Mouse (Mus musculus) stomach, postnatal 0 days (tissue): Measurements from ENCODE around the gene Rfk. TPM values are rescaled to one million over a fixed set of nuclear protein-coding genes. Genes with fewer than 3 reads are reported as not detected.

Experiments used
- ATAC-seq: fragments of 200-750 bp; cut with Nextera tagmentation; 2 replicates; pipeline ENCODE4 v1.8.0; 2017; ENCODE audit not compliant: low FRiP score, low TSS enrichment
- DNase-seq: peaks from one replicate; pipeline ENCODE4 v3.0.0-alpha.2; 2016; ENCODE audit warnings: low spot score
- H3K27ac ChIP-seq: fragments of 300-500 bp; sonication (generic); replicated peaks from 2 replicates; pipeline ENCODE4 v1.5.1; 2014; ENCODE audit warnings: mild to moderate bottlenecking, control low read depth
- H3K27me3 ChIP-seq: fragments of 300-500 bp; sonication (generic); 2 replicates; pipeline ENCODE4 v1.6.1; 2014; ENCODE audit warnings: low read length; ENCODE audit not compliant: control insufficient read depth, insufficient read depth
- H3K36me3 ChIP-seq: fragments of 300-500 bp; sonication (generic); 2 replicates; pipeline ENCODE4 v1.6.1; 2014; ENCODE audit warnings: low read length, mixed read lengths; ENCODE audit not compliant: control insufficient read depth, insufficient read depth
- H3K4me1 ChIP-seq: fragments of 300-500 bp; sonication (generic); replicated peaks from 2 replicates; pipeline ENCODE4 v1.6.1; 2014; ENCODE audit warnings: antibody characterized with exemption; ENCODE audit not compliant: control insufficient read depth, insufficient read depth
- H3K4me2 ChIP-seq: fragments of 300-500 bp; sonication (generic); replicated peaks from 2 replicates; pipeline ENCODE4 v1.6.1; 2014; ENCODE audit warnings: low read depth, mild to moderate bottlenecking, control low read depth, moderate library complexity
- H3K4me3 ChIP-seq: fragments of 300-500 bp; sonication (generic); 2 replicates; pipeline ENCODE4 v1.5.1; 2014; ENCODE audit warnings: low read depth, low read length, control low read depth
- H3K9ac ChIP-seq: fragments of 300-500 bp; sonication (generic); 2 replicates; pipeline ENCODE4 v1.6.1; 2014; ENCODE audit warnings: mild to moderate bottlenecking, low read length, control low read depth, mixed read lengths
- H3K9me3 ChIP-seq: fragments of 300-500 bp; sonication (generic); 2 replicates; pipeline ENCODE4 v1.6.1; 2016; ENCODE audit warnings: low read length; ENCODE audit not compliant: control insufficient read depth
- CTCF ChIP-seq: IDR thresholded peaks from 2 replicates; pipeline ENCODE4 v1.5.1; 2016; ENCODE audit warnings: antibody characterized with exemption, low read depth, mild to moderate bottlenecking, moderate library complexity
- EP300 ChIP-seq: optimal IDR thresholded peaks from 2 replicates; pipeline ENCODE3; 2016; ENCODE audit warnings: antibody characterized with exemption
- WGBS: fragments of 180-500 bp; shearing (Covaris S2); extraction: QIAGEN DNeasy Blood & Tissue Kit; methylation state at CpG from one replicate; pipeline ENCODE4 v1.1.7; 2014; 5-methylcytosine and 5-hydroxymethylcytosine counted together
- polyA plus RNA-seq: library from polyadenylated mRNA; unstranded; fragments of >200 nt; fragmentation: Nextera tagmentation; extraction: Ambion mirVana; gene quantifications from 2 replicates; pipeline ENCODE4 v1.2.1, GENCODE M21; 2015

Rfk gene
- polyA plus RNA-seq, 1 experiment from 2014 or later: 145 TPM

DNA sequence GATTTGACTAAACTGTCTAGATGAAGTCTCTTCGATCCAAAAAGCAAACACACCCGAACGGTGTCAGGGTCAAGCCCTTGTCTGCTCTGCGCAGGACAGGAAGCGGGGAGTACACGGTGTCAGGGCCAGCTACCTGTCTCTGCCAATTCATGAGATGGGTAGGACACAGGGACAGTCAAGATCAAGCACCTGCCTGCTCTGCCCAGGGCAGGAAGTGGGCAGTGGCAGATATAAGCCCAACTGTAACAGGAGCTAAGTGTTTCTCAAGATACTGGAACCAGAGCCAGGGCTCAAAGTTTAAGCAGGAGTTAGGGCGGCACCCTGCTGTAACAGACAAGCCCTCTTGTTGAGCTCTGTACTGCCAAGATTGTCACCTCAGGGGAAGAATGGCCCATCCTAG, 49.7 kb downstream of the Rfk start:
- DNase-seq: no peak
- TF ChIP-seq EP300 (no peak), CTCF (no peak)
- H3K9ac ChIP-seq: no peak overlapping the region
- H3K9me3 ChIP-seq: no peaks in the 10 kb centered on the region
- H3K4me2 ChIP-seq: no peak overlapping the region
- no peaks in the 10 kb centered on the region for H3K4me1 ChIP-seq
- ATAC-seq: no peak
- no peaks in the 10 kb centered on the region for H3K27me3 ChIP-seq
- H3K4me3 ChIP-seq: no peak overlapping the region
- no peak overlapping the region for H3K27ac ChIP-seq
- 81% methylated on average over 7 of the region's 7 CpGs for WGBS
- H3K36me3 ChIP-seq: no peaks in the 10 kb centered on the region

Other genes with a start within 250 kb of the Rfk start
- gene Gcnt1, start 21.2 kb upstream of the Rfk start, polyA plus RNA-seq: 1.4 and 1.5 TPM in 2 replicates